Mouse (Mus musculus) kidney, postnatal 25 days (tissue): ENCODE results near the gene Hmbs.
"Not testable (repeated sequence)": the region's sequence is repeated elsewhere in the genome, so short reads cannot be mapped to it uniquely, and the experiment has no call there.

ENCODE experiments used
- DNase-seq, 2 experiments: peaks; one replicate each; pipeline ENCODE4 v3.0.0; 2021; ENCODE audit warnings: mixed read lengths in 2 of 2

Gene Hmbs

DNA sequence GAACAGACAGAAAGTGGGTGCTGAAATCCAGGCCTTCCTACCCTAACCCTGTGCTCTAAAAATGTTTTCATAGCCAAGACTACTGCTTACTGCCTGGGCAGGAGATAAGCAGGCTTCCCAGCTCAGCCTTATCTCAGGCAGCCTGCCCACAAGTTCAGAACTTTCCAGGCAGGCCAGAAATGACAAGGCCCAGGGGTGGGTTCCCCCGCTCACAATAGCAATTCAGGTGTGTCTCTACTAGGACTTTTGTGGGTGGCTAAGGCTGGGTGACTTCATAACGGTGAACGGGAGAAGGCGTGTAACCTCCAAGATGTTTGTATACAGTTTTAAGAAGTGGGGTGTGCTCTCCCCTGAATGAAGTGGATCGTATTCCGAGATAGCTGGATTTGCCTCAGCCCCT is 738 bp downstream of the Hmbs start:
- no peak for DNase-seq

DNA sequence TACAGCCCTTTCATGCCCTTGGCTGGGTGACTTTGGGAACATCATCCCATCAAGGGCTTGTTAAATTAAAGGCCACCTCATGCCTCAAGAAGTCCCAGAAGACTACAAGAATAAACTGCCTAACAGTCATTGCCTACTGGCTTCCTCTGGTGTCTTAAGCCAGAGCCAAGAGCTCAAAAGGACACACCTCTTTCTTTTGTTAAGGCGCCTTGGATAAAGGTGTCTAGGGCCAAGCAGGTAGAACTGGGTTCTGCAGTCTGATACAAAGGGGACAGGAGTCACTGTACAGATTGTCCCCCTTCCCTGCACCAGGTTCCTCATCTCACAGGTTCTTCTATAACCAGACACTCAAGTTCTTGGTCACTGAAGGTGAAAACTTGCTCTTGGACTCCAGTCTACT is 1.4 kb downstream of the Hmbs start:
- DNase-seq: no peak

DNA sequence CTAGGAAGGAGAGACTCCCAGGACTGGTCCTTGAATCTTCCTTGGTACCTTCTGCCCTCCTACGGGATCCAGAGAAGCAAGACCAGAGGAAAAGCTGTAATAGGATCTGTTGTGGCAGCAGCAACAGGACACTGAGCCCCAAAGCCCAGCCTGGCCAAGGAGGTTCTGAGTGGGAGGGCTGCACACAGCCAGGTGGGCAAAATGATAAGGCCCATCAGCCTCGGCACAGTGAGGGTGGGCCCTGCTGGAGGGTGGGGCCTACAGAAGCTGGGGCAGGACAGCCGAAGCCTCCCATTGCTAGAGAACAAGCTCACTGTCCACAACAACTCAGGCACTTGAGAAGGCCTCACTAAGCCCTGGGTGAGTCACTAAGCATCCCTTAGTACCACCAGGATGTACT is 1.9 kb downstream of the Hmbs start:
- DNase-seq: no peak

DNA sequence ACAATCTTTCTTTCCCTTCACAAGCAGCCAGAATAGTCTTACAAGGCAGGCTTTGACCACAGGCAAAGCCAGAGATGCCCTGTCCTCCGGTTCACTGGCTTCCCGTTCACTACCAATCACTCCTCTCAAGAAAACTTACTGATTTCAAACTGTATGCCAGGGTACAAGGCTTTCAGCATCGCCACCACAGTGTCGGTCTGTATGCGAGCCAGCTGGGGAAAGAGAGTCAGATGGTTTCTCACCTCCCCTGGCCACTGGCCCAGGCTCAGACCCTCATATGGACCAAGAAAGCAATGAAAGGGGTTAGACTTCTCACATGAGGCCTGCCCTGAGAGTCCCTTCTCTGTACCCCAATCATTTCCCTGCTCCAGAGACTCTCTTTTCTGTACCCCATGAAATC is 2.5 kb downstream of the Hmbs start:
- no peak for DNase-seq

GRCm38 (mm10) chr9:44338574-44338973 is 5.5 kb downstream of the Hmbs start:
- DNase-seq: no peak

GRCm38 (mm10) chr9:44337436-44338169 is 6.4 kb downstream of the Hmbs start:
- no peak for DNase-seq

DNA sequence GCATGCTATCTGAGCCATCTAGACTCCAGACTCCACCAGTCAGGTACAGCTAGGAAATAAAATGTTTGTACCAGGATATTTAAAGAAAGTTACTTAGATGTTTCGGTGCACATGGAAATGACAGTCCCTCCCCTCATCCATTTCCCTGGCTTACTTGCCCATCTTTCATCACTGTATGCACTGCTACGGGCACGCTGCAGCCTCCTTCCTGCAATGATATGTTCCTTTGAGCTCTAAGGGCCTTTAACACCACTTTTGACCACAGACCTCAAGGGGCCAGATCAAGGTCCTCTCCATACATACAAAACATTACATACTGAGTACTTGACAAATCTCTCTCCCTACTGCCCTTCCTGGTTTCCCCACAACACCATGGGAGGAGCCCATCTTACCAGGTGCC is 7.1 kb downstream of the Hmbs start:
- no peak for DNase-seq

- DNase-seq: not testable (repeated sequence)
Observed at GRCm38 (mm10) chr9:44336513-44336912, 7.5 kb downstream of the Hmbs start.

GRCm38 (mm10) chr9:44336093-44336406 is 8.0 kb downstream of the Hmbs start:
- DNase-seq: no peak

GRCm38 (mm10) chr9:44335331-44336092 is 8.5 kb downstream of the Hmbs start:
- DNase-seq: peak; percentile 24 to 69

DNA sequence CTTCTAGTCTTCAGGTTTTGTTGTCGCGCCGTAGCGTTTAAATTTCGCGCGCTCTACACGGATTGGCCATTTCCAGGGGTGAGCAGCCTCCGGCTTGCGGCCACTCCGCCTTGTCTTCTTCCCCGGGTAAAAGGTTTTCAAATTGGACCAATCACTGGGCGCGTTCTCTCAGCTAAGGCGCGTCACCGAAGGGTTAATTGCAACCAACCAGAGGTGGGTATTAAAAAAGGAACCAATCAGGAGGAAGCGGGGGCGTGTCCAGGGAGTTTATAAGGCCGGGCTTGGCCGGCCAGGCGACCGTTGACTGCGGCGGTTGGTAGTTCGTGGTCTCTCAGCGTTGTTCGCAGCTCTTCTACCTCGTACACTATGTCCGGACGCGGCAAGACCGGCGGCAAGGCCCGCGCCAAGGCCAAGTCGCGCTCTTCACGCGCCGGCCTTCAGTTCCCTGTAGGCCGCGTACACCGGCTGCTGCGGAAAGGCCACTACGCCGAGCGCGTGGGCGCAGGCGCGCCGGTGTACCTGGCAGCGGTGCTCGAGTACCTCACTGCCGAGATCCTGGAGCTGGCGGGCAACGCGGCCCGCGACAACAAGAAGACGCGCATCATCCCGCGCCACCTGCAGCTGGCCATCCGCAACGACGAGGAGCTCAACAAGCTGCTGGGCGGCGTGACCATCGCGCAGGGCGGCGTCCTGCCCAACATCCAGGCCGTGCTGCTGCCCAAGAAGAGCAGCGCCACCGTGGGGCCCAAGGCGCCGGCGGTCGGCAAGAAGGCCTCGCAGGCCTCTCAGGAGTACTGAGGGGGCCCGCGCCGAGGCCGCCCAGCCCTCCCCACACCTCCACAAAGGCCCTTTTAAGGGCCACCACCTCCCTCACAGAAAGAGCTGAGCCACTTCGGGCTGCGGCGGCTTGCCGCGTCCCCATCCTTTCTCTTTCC is 9.4 kb downstream of the Hmbs start, which contains the start of gene H2afx:
TSS of gene H2afx (plus strand) at position 299 of the 935 bp plus-strand sequence.
- peak; percentile 99 for DNase-seq

GRCm38 (mm10) chr9:44332918-44333638 is 10.9 kb downstream of the Hmbs start:
- DNase-seq: no peak

GRCm38 (mm10) chr9:44330736-44331135 is 13.3 kb downstream of the Hmbs start:
- DNase-seq: no peak

GRCm38 (mm10) chr9:44327926-44328325 is 16.1 kb downstream of the Hmbs start:
- DNase-seq: no peak

GRCm38 (mm10) chr9:44327064-44327711 is 16.8 kb downstream of the Hmbs start:
- DNase-seq: peak; percentile 48 to 62

- peak; percentile 91 to 96 for DNase-seq
Observed at GRCm38 (mm10) chr9:44326371-44327063, 17.5 kb downstream of the Hmbs start.

DNA sequence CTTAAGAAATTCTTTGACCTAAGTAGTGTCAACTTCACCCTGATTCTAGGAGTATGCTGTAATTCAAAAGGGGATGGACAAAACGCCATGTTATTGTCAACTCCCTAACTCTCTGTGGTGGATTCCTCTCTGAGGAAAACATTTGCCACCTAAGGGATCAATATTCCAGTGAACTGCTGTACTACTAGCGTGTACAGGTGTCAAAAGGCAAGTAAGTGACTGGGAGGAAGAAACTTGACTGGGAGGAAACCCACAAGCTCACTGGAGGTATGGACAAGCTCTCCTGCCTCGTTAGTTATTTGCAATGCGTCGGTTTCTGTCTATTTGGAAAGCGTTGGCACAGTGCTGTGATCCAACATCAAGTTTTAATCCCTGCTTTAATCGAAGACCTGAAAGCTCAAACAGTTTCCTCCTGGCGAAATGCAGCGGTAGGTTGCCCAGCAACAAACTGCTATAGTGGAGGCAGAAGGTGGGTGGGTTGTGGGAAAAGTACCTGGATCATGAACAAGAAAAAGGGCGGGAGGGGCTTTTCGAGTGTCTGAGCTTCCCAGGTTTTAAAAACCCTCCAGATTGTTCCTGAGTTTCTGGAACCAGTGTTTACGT is 18.2 kb downstream of the Hmbs start, which contains the start of gene Dpagt1:
TSS of gene Dpagt1 (plus strand) at position 252 of the 603 bp plus-strand sequence.
- no peak for DNase-seq

DNA sequence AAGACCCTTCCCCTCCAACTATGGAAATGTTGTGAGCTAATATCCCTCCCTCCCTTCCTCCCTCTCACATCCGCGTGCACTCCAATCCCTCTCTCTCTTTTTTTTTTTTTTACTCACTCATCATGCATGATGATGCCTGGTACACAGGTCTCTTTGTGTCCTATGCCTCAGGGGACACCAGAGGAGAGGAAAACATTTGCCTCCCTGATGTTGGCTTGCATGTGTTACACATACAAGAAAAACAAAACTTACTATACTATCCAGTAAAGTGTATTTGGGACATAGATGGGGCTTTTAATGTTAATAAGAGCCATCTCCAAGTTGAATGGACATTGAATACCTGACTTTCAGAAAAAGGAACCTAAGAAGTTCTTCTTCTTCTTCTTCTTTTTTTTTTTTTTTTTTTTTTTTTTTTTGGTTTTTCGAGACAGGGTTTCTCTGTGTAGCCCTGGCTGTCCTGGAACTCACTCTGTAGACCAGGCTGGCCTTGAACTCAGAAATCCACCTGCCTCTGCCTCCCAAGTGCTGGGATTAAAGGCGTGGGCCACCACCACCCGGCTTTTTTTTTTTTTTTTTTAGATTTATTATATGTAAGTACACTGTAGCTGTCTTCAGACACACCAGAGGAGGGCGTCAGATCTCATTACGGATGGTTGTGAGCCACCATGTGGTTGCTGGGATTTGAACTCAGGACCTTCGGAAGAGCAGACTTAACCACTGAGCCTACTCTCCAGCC is 18.8 kb downstream of the Hmbs start:
- not testable (repeated sequence) for DNase-seq

- DNase-seq: no peak
Observed at GRCm38 (mm10) chr9:44324147-44324546, 19.9 kb downstream of the Hmbs start.

DNA sequence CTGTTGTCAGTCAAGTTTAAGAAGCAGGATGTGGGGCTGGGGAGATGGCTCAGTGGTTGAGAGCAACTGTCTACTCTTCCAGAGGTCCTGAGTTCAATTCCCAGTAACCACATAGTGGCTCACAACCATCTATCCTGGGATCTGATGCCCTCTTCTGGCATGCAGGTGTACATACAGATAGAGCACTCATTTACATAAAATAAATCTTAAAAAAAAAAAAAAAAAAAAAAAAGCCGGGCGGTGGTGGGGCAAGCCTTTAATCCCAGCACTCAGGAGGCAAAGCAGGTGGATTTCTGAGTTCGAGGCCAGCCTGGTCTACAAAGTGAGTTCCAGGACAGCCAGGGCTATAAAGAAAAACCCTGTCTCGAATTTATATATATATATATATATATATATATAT is 20.4 kb downstream of the Hmbs start:
- not testable (repeated sequence) for DNase-seq
